Mouse (Mus musculus) heart, embryonic 12.5 days (tissue): ENCODE data around the gene Cd209b. TPM values are rescaled to one million over a fixed set of nuclear protein-coding genes. Genes with fewer than 3 reads are reported as not detected.

Experiments used
- ATAC-seq: fragments of 200-750 bp; cut with Nextera tagmentation; 2 replicates; pipeline ENCODE4 v1.8.0; 2017; ENCODE audit warnings: moderate TSS enrichment, moderate library complexity; ENCODE audit not compliant: insufficient number of reproducible peaks, low FRiP score
- H3K27ac ChIP-seq: fragments of 300-500 bp; sonication (generic); 2 replicates; pipeline ENCODE4 v1.5.1; 2016; ENCODE audit warnings: mild to moderate bottlenecking, moderate library complexity; ENCODE audit not compliant: poor library complexity, severe bottlenecking
- H3K27me3 ChIP-seq: fragments of 300-500 bp; sonication (generic); replicated peaks from 2 replicates; pipeline ENCODE4 v1.6.1; 2016; ENCODE audit warnings: mild to moderate bottlenecking, moderate library complexity
- H3K36me3 ChIP-seq: fragments of 300-500 bp; sonication (generic); 2 replicates; pipeline ENCODE4 v1.6.1; 2016; ENCODE audit warnings: mild to moderate bottlenecking, moderate library complexity
- H3K4me1 ChIP-seq: fragments of 300-500 bp; sonication (generic); replicated peaks from 2 replicates; pipeline ENCODE4 v1.6.1; 2016; ENCODE audit warnings: mild to moderate bottlenecking
- H3K4me2 ChIP-seq: fragments of 300-500 bp; sonication (generic); 2 replicates; pipeline ENCODE4 v1.6.1; 2016; ENCODE audit warnings: mild to moderate bottlenecking, moderate library complexity
- H3K4me3 ChIP-seq: fragments of 300-500 bp; sonication (generic); 2 replicates; pipeline ENCODE4 v1.5.1; 2016; ENCODE audit warnings: mild to moderate bottlenecking
- H3K9ac ChIP-seq: fragments of 300-500 bp; sonication (generic); 2 replicates; pipeline ENCODE4 v1.6.1; 2016; ENCODE audit warnings: mild to moderate bottlenecking, moderate library complexity
- H3K9me3 ChIP-seq: fragments of 300-500 bp; sonication (generic); replicated peaks from 2 replicates; pipeline ENCODE4 v1.6.1; 2016; ENCODE audit warnings: mild to moderate bottlenecking, moderate library complexity
- WGBS: fragments of 180-500 bp; shearing (Covaris S2); methylation state at CpG from one replicate; pipeline ENCODE4 v1.1.7; 2016; 5-methylcytosine and 5-hydroxymethylcytosine counted together
- polyA plus RNA-seq: library from polyadenylated mRNA; unstranded; fragments of >200 nt; fragmentation: Nextera tagmentation; extraction: Ambion mirVana; gene quantifications from 2 replicates; pipeline ENCODE4 v1.2.1, GENCODE M21; 2016

Gene Cd209b
- not detected in 2 replicates for polyA plus RNA-seq

- no peak within 1 kb of the TSS for H3K4me2 ChIP-seq
- no peaks in the 10 kb centered on the region for H3K36me3 ChIP-seq
- ATAC-seq, result no peak
- peaks cover 12% of the 10 kb centered on the region; the same call in 1 of the 2 replicates for H3K9me3 ChIP-seq
- H3K9ac ChIP-seq, result no peak within 1 kb of the TSS
- H3K27me3 ChIP-seq, result no peaks in the 10 kb centered on the region
- no peaks in the 10 kb centered on the region for H3K4me1 ChIP-seq
- no peak within 1 kb of the TSS for H3K27ac ChIP-seq
- 79% methylated on average over 3 of the region's 3 CpGs for WGBS
- no peak within 1 kb of the TSS for H3K4me3 ChIP-seq
Measured at GRCm38 (mm10) chr8:3926744-3927143, at the start of gene Cd209b. Gene Cd209b, minus strand, starts transcription at chr8:3926844.

DNA sequence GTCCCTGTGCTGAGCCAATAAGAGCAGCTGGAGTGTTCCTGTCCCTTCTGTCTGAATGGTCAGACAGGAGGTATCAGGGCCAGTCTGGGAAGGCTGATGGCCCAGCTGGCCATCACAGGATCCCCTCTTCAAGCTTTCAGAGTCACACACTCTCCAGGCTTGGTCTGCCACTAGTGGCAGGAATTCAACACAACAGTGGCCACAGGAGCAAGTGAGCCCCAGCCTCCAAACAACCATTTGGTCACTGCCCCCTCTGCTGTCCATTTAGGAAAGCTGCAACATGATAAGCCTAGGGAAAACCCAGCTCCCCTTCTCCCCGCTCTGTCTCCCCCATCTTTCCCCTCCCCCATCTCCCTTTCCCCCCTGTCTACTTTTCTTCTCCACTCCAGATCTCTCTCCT is 29.4 kb upstream of the Cd209b start:
- H3K9ac ChIP-seq, result no peak overlapping the region
- no peaks in the 10 kb centered on the region for H3K4me1 ChIP-seq
- H3K27me3 ChIP-seq, result no peaks in the 10 kb centered on the region
- peaks cover 16% of the 10 kb centered on the region for H3K9me3 ChIP-seq
- H3K4me2 ChIP-seq, result no peak overlapping the region
- H3K36me3 ChIP-seq, result no peaks in the 10 kb centered on the region
- no peak overlapping the region for H3K27ac ChIP-seq
- 88% methylated on average over 1 of the region's 1 CpGs for WGBS
- no peak overlapping the region for H3K4me3 ChIP-seq
- no peak for ATAC-seq

DNA sequence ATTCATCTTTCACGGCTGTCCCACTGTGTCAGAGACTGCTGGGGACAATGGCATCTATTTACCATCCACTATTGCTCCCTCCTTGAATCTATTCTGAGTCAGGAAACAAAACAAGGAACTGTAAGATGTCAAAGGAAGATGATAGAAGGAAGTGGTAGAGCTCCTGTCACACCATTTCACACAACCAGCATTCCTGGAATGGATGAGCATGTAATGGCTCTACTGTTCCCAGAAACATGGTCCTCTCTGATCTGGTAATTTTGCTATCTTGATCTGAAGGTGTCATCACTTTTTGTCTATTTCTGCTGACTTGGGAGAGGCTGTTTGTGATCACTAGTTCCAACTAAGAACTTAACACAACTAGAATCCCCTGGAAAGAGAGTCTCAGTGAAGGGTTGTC is 28.0 kb upstream of the Cd209b start, which contains the start of gene Cd209c:
TSS of gene Cd209c (minus strand) at position 101 of the 400 bp plus-strand sequence.
- Histone ChIP-seq H3K4me3 (no peak within 1 kb of the TSS), H3K4me1 (no peaks in the 10 kb centered on the region), H3K36me3 (no peaks in the 10 kb centered on the region), H3K9ac (no peak within 1 kb of the TSS), H3K9me3 (peaks cover 13% of the 10 kb centered on the region), H3K27ac (no peak within 1 kb of the TSS), H3K27me3 (no peaks in the 10 kb centered on the region), H3K4me2 (no peak within 1 kb of the TSS)
- 88% methylated on average over 1 of the region's 1 CpGs for WGBS
- no peak for ATAC-seq

GRCm38 (mm10) chr8:3940023-3940422 is 13.4 kb upstream of the Cd209b start:
- H3K27me3 ChIP-seq, result no peaks in the 10 kb centered on the region
- no peak overlapping the region for H3K4me2 ChIP-seq
- no peak for ATAC-seq
- H3K4me1 ChIP-seq, result no peaks in the 10 kb centered on the region
- no peaks in the 10 kb centered on the region for H3K36me3 ChIP-seq
- whole genome bisulfite sequencing, result 89% methylated on average over 3 of the region's 3 CpGs
- H3K9me3 ChIP-seq, result peaks cover 31% of the 10 kb centered on the region
- no peak overlapping the region for H3K9ac ChIP-seq
- H3K27ac ChIP-seq, result no peak overlapping the region
- H3K4me3 ChIP-seq, result no peak overlapping the region

DNA sequence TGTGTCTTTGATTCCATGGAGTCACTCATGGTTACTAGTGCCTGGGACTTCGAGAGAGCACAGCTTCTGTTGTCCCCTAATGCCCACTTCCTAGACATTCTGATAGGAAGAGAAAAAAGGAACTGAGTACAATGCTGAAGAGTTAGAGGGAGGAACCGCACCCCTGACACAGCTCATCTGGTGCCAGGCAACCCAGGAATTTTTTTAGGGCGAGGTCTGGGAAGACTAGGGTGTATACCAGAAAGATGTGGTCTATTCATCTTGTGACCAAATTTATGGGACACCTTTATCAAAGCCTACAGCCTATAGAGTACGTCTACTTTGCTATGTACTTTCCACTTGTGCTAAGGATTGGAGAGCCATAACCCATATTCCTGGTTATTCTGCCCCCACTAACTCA is 48.2 kb downstream of the Cd209b start, which contains the start of gene Cd209d:
TSS of gene Cd209d (minus strand) at position 101 of the 400 bp plus-strand sequence.
- H3K9me3 ChIP-seq, result peaks cover 6% of the 10 kb centered on the region
- no peak within 1 kb of the TSS for H3K9ac ChIP-seq
- no peak within 1 kb of the TSS for H3K27ac ChIP-seq
- no peaks in the 10 kb centered on the region for H3K36me3 ChIP-seq
- H3K27me3 ChIP-seq, result no peaks in the 10 kb centered on the region
- no peak within 1 kb of the TSS for H3K4me2 ChIP-seq
- H3K4me3 ChIP-seq, result no peak within 1 kb of the TSS
- no peaks in the 10 kb centered on the region for H3K4me1 ChIP-seq
- ATAC-seq, result no peak
- 67% methylated on average over 4 of the region's 4 CpGs for WGBS

DNA sequence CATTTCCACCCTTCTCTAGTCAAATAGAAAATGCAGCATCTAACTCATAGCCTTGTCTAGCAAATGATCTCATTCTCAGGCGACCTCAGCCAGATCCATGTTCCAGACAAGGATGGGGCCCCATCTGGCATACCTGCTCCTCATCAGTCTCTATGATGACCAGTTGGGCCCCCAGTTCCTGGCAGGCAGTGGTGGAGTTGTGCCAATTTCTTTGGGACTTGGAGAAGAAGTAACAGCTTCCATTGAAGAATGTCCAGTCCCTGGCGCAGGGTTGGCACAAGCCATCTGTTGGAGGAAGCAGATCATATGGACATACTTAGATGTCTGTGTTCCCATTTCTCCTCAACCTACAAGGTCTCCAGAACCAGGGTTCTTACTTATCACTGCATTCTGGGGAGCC is 50.5 kb downstream of the Cd209b start:
- Histone ChIP-seq H3K36me3 (no peaks in the 10 kb centered on the region), H3K27ac (no peak overlapping the region), H3K27me3 (no peaks in the 10 kb centered on the region), H3K4me3 (no peak overlapping the region), H3K9ac (no peak overlapping the region), H3K4me2 (no peak overlapping the region), H3K9me3 (peaks cover 9% of the 10 kb centered on the region), H3K4me1 (no peaks in the 10 kb centered on the region)
- ATAC-seq, result no peak
- 72% methylated on average over 2 of the region's 2 CpGs for WGBS

Other genes starting within 250 kb of the Cd209b start
- 0.14 and 0.19 TPM in 2 replicates for gene Fcer2a, start 232.7 kb downstream of the Cd209b start, polyA plus RNA-seq
- 3.7 and 5.0 TPM in 2 replicates for gene Clec4g, start 206.2 kb downstream of the Cd209b start, polyA plus RNA-seq
- not detected in 2 replicates for gene Cd209a, start 177.9 kb downstream of the Cd209b start, polyA plus RNA-seq
- gene Cd209e, start 72.5 kb downstream of the Cd209b start, polyA plus RNA-seq, result not detected in 2 replicates
- not detected in 2 replicates for gene Cd209d, start 48.3 kb downstream of the Cd209b start, polyA plus RNA-seq
- 0.35 and 0.38 TPM in 2 replicates for gene Cd209c, start 27.9 kb upstream of the Cd209b start, polyA plus RNA-seq
- not detected in 2 replicates for gene Cd209f, start 179.0 kb upstream of the Cd209b start, polyA plus RNA-seq
- gene Cd209g, start 207.3 kb upstream of the Cd209b start, polyA plus RNA-seq, result not detected in 2 replicates
- 15.2 and 18.4 TPM in 2 replicates for gene Evi5l, start 239.7 kb upstream of the Cd209b start, polyA plus RNA-seq